Comparison of ENCODE assay signal across 11 mouse cellular contexts in the genomic region with DNA sequence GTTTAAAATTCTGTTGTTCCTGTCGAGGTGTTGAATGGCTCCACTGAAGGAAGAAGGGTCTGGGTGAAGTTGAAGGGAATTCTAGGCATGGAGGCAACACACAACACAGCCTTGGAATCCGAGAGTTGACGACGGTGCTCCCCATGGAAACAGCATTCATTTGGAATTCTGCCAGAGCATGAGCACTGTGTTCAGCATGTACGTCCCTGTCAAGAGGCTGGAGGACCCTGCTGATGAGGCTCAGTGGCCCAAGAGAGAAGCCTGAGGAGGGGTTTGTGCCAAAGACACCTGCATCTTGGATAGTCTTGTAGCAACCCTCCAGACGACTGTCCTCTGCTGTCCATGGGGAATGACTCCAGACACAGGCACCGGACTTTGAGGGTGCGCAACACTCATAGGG. TPM values are rescaled to one million over a fixed set of nuclear protein-coding genes. Genes with fewer than 3 reads are reported as not detected.
DNase-seq lines count a peak whose midpoint lies in the region; ATAC-seq lines count a peak whose summit lies in the region.
"Had no signal": no experiment of that assay in that cellular context is flagged by ENCODE, and none has a peak within 500 bp of the region (broad histone marks: within the 10 kb centered on the region; RNA-seq: fewer than 3 reads in every experiment).

No protein-coding gene starts in this region.

- no peaks in the 10 kb centered on the region for H3K27me3 ChIP-seq in hindbrain, embryonic 12.5 days
- no peaks in the 10 kb centered on the region for H3K27me3 ChIP-seq in hindbrain, embryonic 10.5 days (ENCODE audit: insufficient read depth, poor library complexity, severe bottlenecking)
- H3K27me3 ChIP-seq in limb, embryonic 15.5 days = no peaks in the 10 kb centered on the region
- no peaks in the 10 kb centered on the region for H3K27me3 ChIP-seq in limb, embryonic 10.5 days (ENCODE audit: low read depth, poor library complexity, severe bottlenecking)
- no peaks in the 10 kb centered on the region for H3K27me3 ChIP-seq in forebrain, embryonic 15.5 days
- H3K27me3 ChIP-seq: midbrain, embryonic 12.5 days had no signal

- H3K4me1 ChIP-seq in hindbrain, embryonic 12.5 days = peaks cover 10% of the 10 kb centered on the region
- 0 out of 2 replicates have a peak, but pooled peaks cover 4% of the 10 kb centered on the region for H3K4me1 ChIP-seq in hindbrain, embryonic 10.5 days (replicated peaks)
- no peaks in the 10 kb centered on the region for H3K4me1 ChIP-seq in limb, embryonic 15.5 days
- H3K4me1 ChIP-seq in limb, embryonic 10.5 days = no peaks in the 10 kb centered on the region
- H3K4me1 ChIP-seq in forebrain, embryonic 15.5 days = peaks cover 25% of the 10 kb centered on the region

- H3K27ac ChIP-seq in hindbrain, embryonic 12.5 days = no peak overlapping the region
- H3K27ac ChIP-seq in hindbrain, embryonic 10.5 days = no peak overlapping the region
- no peak overlapping the region for H3K27ac ChIP-seq in limb, embryonic 15.5 days
- no peak overlapping the region for H3K27ac ChIP-seq in limb, embryonic 10.5 days
- no peak overlapping the region for H3K27ac ChIP-seq in forebrain, embryonic 15.5 days (replicated peaks)
- H3K27ac ChIP-seq: midbrain, embryonic 12.5 days had no signal

- no peaks in the 10 kb centered on the region for H3K9me3 ChIP-seq in hindbrain, embryonic 12.5 days (replicated peaks)
- H3K9me3 ChIP-seq in hindbrain, embryonic 10.5 days = no peaks in the 10 kb centered on the region
- no peaks in the 10 kb centered on the region for H3K9me3 ChIP-seq in limb, embryonic 15.5 days
- H3K9me3 ChIP-seq in limb, embryonic 10.5 days (replicated peaks) = no peaks in the 10 kb centered on the region
- H3K9me3 ChIP-seq in forebrain, embryonic 15.5 days = no peaks in the 10 kb centered on the region
- H3K9me3 ChIP-seq: midbrain, embryonic 12.5 days had no signal

- 49% methylated on average over 8 of the region's 8 CpGs for WGBS in hindbrain, embryonic 12.5 days
- WGBS in hindbrain, embryonic 10.5 days = 68% methylated on average over 8 of the region's 8 CpGs
- 55% methylated on average over 8 of the region's 8 CpGs for WGBS in limb, embryonic 15.5 days
- WGBS in limb, embryonic 10.5 days = 87% methylated on average over 8 of the region's 8 CpGs
- WGBS in forebrain, embryonic 15.5 days = 26% methylated on average over 8 of the region's 8 CpGs

- DNase-seq in hindbrain, embryonic 10.5 days (ENCODE audit: low spot score) = no peak
- DNase-seq in limb, embryonic 10.5 days (ENCODE audit: low spot score) = no peak
- peak; percentile 6 for DNase-seq in left cerebral cortex, postnatal 4 days
- no peak for DNase-seq in gastrocnemius, adult 8-10 months (ENCODE audit: low spot score in 2 of 2)
- no peak for DNase-seq in embryo, embryonic 10.5 days (ENCODE audit: low spot score)
- DNase-seq: adrenal gland, postnatal 14 days; cerebellum, adult 9-10 months had no signal

- no peak overlapping the region for H3K4me2 ChIP-seq in hindbrain, embryonic 12.5 days (replicated peaks)
- no peak overlapping the region for H3K4me2 ChIP-seq in limb, embryonic 15.5 days
- peak overlapping the region; percentile 18; the same call in 1 of the 2 replicates for H3K4me2 ChIP-seq in forebrain, embryonic 15.5 days (replicated peaks)
- H3K4me2 ChIP-seq: midbrain, embryonic 12.5 days had no signal

- intact Hi-C loops in left cerebral cortex, postnatal 4 days (cut with DNase I) = no loop called here

- H3K4me3 ChIP-seq in hindbrain, embryonic 12.5 days = no peak overlapping the region
- no peak overlapping the region for H3K4me3 ChIP-seq in hindbrain, embryonic 10.5 days
- no peak overlapping the region for H3K4me3 ChIP-seq in limb, embryonic 15.5 days
- H3K4me3 ChIP-seq in limb, embryonic 10.5 days = no peak overlapping the region
- H3K4me3 ChIP-seq in forebrain, embryonic 15.5 days = no peak overlapping the region
- H3K4me3 ChIP-seq: midbrain, embryonic 12.5 days had no signal

- ATAC-seq in hindbrain, embryonic 12.5 days (ENCODE audit: low FRiP score) = peak; percentile 61; the same call in 1 of the 2 replicates
- peak; percentile 10; the same call in 1 of the 2 replicates for ATAC-seq in limb, embryonic 15.5 days (ENCODE audit: insufficient number of reproducible peaks, low FRiP score, low TSS enrichment, low read depth)
- ATAC-seq in forebrain, embryonic 15.5 days (replicated peaks) = peak; percentile 83

- H3K36me3 ChIP-seq in hindbrain, embryonic 12.5 days = no peaks in the 10 kb centered on the region
- H3K36me3 ChIP-seq in hindbrain, embryonic 10.5 days = no peaks in the 10 kb centered on the region
- no peaks in the 10 kb centered on the region for H3K36me3 ChIP-seq in limb, embryonic 15.5 days
- H3K36me3 ChIP-seq in limb, embryonic 10.5 days = no peaks in the 10 kb centered on the region
- H3K36me3 ChIP-seq in forebrain, embryonic 15.5 days = no peaks in the 10 kb centered on the region
- H3K36me3 ChIP-seq: midbrain, embryonic 12.5 days had no signal

- no peak overlapping the region for H3K9ac ChIP-seq in hindbrain, embryonic 12.5 days
- H3K9ac ChIP-seq in limb, embryonic 15.5 days = no peak overlapping the region
- no peak overlapping the region for H3K9ac ChIP-seq in forebrain, embryonic 15.5 days (replicated peaks)
- H3K9ac ChIP-seq: midbrain, embryonic 12.5 days had no signal

RNA-seq across cellular contexts. Expression of a gene that starts 40.7 kb away (rescaled TPM):
- polyA plus RNA-seq in hindbrain, embryonic 12.5 days (2016; fragmentation: Nextera tagmentation; extraction: Ambion mirVana) = 660 and 698 TPM in 2 replicates
- polyA plus RNA-seq in hindbrain, embryonic 10.5 days (2016; fragmentation: Nextera tagmentation; extraction: Ambion mirVana) = 802 and 846 TPM in 2 replicates
- polyA plus RNA-seq in limb, embryonic 15.5 days (2015; fragmentation: Nextera tagmentation; extraction: Ambion mirVana) = 779 and 787 TPM in 2 replicates
- 860 and 883 TPM in 2 replicates for polyA plus RNA-seq in limb, embryonic 10.5 days (2016; fragmentation: Nextera tagmentation; extraction: Ambion mirVana)
- 748 and 755 TPM in 2 replicates for polyA plus RNA-seq in forebrain, embryonic 15.5 days (2015; fragmentation: Nextera tagmentation; extraction: Ambion mirVana)
- total RNA-seq in left cerebral cortex, postnatal 4 days (2021) = 100 to 1,000 TPM; 264 to 276 TPM
- 1,000 to 10,000 TPM in 2 of 4 experiments, 100 to 1,000 TPM in 2; 869 to 1,085 (median 967) TPM for total RNA-seq in gastrocnemius, adult 8-10 months (2022)

RNA-seq across cellular contexts. Expression of a gene that starts 41.4 kb away (rescaled TPM):
- polyA plus RNA-seq in hindbrain, embryonic 12.5 days (2016; fragmentation: Nextera tagmentation; extraction: Ambion mirVana) = 36.9 and 38.1 TPM in 2 replicates
- polyA plus RNA-seq in hindbrain, embryonic 10.5 days (2016; fragmentation: Nextera tagmentation; extraction: Ambion mirVana) = 28.5 and 35.1 TPM in 2 replicates
- polyA plus RNA-seq in limb, embryonic 15.5 days (2015; fragmentation: Nextera tagmentation; extraction: Ambion mirVana) = 30.6 and 32.0 TPM in 2 replicates
- 35.6 and 39.5 TPM in 2 replicates for polyA plus RNA-seq in limb, embryonic 10.5 days (2016; fragmentation: Nextera tagmentation; extraction: Ambion mirVana)
- polyA plus RNA-seq in forebrain, embryonic 15.5 days (2015; fragmentation: Nextera tagmentation; extraction: Ambion mirVana) = 26.4 and 26.9 TPM in 2 replicates
- total RNA-seq in left cerebral cortex, postnatal 4 days (2021) = 10 to 100 TPM; 26.1 to 26.7 TPM
- 10 to 100 TPM; 21.0 to 28.2 (median 24.4) TPM for total RNA-seq in gastrocnemius, adult 8-10 months (2022)

Comparison
In these comparisons a context has a peak if more than half of its experiments do, and no peak if none do; other contexts are left out.
1. ATAC-seq: peak in every context shown above with its lines; median percentile 83 in forebrain, embryonic 15.5 days; 61 in hindbrain, embryonic 12.5 days; 10 in limb, embryonic 15.5 days.